Mouse (Mus musculus): ENCODE data around the gene Churc1. TPM values are rescaled to one million over a fixed set of nuclear protein-coding genes. Genes with fewer than 3 reads are reported as not detected.

Gene Churc1
- 57.0 and 81.3 TPM in 2 replicates for polyA plus RNA-seq (2012; rRNA removed)

DNA sequence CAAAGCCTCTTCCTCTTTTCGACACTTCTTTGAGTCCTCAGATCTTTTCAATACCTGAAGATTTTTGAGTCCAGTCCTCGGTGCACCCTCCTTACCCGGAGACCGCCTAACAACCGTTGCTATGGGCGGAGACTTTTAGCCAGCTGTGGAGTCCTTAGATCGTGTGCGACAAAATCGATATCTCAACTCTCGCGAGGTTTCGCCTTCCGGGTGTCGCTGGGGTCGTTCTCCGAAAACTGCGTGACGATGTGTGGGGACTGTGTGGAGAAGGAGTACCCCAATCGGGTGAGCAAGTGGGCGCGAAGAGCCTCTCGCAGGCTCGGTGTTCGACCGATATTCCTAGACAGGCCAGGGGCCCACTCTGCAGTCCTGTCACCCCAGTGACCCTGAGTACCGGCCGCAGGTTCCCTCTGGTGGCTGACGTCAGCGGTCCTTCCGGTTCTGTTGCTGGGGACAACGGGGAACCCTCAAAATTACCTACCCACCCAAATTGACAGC is at the start of gene Churc1, which contains the start of gene Fntb:
Churc1 (plus strand) TSS at position 185 of the 498 bp plus-strand sequence.
Fntb (plus strand) TSS at position 236 of the 498 bp plus-strand sequence.
- WGBS: under 1% methylated on average over 31 of the region's 31 CpGs
- DNase-seq (ENCODE audit: low read depth, low spot score): peak; percentile 97

DNA sequence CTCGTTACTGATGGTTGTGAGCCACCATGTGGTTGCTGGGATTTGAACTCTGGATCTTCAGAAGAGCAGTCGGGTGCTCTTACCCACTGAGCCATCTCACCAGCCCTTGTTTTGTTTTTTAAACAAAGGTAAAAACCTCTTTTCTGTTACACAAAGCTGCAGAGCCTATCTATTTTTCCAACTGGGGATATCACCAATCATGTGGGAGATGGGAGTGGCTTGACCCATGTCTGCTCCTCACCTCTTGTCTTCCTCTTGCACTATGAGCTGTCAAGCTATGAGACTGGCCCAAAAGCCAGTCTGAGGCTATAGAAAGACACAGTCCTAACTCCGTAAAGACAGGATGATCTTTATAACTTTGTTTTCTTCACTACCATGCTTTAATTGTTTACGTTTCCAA is 47.0 kb upstream of the Churc1 start:
- WGBS: 69% methylated on average over 4 of the region's 4 CpGs
- no peak for DNase-seq (ENCODE audit: low read depth, low spot score)

DNA sequence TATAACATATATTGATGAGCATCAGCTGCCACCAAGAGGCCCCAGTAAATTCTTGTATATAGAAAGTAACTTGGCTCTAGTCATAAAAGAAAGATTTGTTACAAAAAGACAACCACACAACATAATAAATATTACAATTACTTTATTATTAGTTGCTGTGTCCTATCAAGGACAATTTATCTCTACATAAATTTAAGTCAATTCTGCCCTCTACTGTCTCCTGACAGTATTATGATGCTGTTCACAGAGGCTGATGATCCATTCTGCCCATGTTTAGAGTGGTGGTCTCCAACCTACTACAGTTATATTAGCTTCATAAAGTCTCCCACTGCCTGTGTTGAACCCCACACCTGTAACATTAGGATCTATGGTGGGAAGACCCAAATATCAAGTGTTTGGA is 44.8 kb upstream of the Churc1 start:
- no peak for DNase-seq (ENCODE audit: low read depth, low spot score)

- DNase-seq (ENCODE audit: low read depth, low spot score): no peak
- 57% methylated on average over 3 of the region's 3 CpGs for WGBS
Measured at GRCm38 (mm10) chr12:76722026-76722425, 43.3 kb upstream of the Churc1 start.

GRCm38 (mm10) chr12:76727955-76728354 is 37.4 kb upstream of the Churc1 start:
- 90% methylated on average over 4 of the region's 4 CpGs for WGBS
- no peak for DNase-seq (ENCODE audit: low read depth, low spot score)

GRCm38 (mm10) chr12:76750866-76751459 is 14.4 kb upstream of the Churc1 start:
- DNase-seq (ENCODE audit: low read depth, low spot score): no peak
- 83% methylated on average over 16 of the region's 16 CpGs for WGBS

GRCm38 (mm10) chr12:76752652-76753318 is 12.6 kb upstream of the Churc1 start:
- DNase-seq (ENCODE audit: low read depth, low spot score): no peak
- WGBS: 35% methylated on average over 14 of the region's 14 CpGs

DNA sequence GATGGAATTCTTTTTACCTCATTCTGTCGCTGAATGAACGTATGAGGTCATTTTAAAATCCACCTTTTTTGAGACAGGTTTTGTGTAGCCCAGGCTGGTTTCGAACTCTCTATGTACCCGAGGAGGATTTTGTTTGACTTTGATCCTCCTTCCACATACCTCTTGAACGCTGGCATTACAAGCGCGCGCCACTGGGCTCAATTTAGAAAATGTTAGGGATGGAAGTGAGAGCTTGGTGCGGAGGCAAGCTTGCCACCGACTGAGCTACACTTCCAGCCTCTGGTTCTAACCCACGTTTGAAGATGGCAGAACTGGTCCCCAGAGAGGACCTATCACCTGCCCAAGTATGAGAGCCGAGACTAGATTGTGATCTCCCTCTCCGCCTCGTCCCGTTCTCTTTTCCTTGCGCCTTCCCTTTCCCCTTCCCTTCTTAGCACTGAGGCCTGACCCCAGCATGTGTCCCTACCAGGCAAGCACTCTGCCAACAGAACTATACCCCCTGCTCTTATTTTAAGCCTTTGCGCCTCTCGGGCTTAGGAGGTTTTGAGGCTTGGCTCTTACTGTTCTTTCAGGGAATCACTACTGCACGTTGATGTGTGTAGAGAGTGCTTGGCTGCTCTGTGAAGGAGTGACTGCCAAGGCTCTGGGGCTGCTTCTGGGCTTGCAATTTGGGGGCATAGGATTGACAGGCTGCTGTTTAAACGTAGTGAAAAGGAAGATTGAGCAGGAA is 728 bp downstream of the Churc1 start:
- no peak for DNase-seq (ENCODE audit: low read depth, low spot score)
- 27% methylated on average over 20 of the region's 20 CpGs for WGBS

GRCm38 (mm10) chr12:76770841-76771500 is 5.6 kb downstream of the Churc1 start:
- WGBS: 88% methylated on average over 5 of the region's 5 CpGs

GRCm38 (mm10) chr12:76771540-76771939 is 6.2 kb downstream of the Churc1 start:
- 80% methylated on average over 5 of the region's 5 CpGs for WGBS
- no peak for DNase-seq (ENCODE audit: low read depth, low spot score)

More at GRCm38 (mm10) chr12:76770841-76771500, 5.6 kb downstream of the Churc1 start:
- no peak for DNase-seq (ENCODE audit: low read depth, low spot score)

DNA sequence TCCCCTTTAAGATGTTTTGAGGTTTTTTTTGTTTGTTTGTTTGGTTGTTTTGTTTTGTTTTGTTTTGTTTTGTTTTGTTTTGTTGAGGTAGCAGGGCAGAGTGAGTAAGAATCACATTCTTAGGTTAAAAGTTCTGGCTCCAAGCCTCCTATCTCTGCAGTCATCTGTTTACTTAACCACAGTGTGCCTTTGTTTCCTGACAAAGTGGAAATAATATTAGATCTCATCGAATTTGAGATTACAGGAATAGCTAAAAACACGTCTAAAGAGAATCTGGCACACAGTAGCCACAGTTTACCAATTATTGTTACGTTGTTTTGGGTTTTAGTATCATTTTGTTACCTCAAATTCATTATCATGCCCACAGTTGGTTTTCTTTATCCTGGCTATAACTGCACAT is 9.3 kb downstream of the Churc1 start:
- DNase-seq (ENCODE audit: low read depth, low spot score): no peak
- WGBS: 55% methylated on average over 3 of the region's 3 CpGs

- DNase-seq (ENCODE audit: low read depth, low spot score): no peak
- 84% methylated on average over 4 of the region's 4 CpGs for WGBS
Measured at GRCm38 (mm10) chr12:76775132-76775531, 9.8 kb downstream of the Churc1 start.

GRCm38 (mm10) chr12:76776898-76777297 is 11.6 kb downstream of the Churc1 start:
- no peak for DNase-seq (ENCODE audit: low read depth, low spot score)
- 88% methylated on average over 5 of the region's 5 CpGs for WGBS

DNA sequence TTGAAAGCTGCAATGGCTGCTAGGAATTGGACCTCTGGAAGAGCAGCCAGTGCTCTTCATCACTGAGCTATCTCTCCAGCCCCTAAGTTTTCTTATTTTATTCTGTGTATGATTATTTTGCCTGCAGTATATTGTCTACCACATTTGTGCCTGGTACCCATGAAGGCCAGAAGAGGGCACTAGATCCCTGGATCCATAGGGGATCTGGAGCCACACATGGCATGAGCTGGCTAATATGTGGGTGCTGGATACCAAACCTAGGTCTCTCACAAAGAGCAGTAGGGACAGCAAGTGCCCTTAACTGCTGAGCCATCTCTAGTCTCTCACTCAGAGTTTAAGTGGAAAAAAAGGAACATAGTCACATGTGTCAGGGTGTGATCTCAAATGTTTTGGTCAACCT is 12.5 kb downstream of the Churc1 start:
- no peak for DNase-seq (ENCODE audit: low read depth, low spot score)

DNA sequence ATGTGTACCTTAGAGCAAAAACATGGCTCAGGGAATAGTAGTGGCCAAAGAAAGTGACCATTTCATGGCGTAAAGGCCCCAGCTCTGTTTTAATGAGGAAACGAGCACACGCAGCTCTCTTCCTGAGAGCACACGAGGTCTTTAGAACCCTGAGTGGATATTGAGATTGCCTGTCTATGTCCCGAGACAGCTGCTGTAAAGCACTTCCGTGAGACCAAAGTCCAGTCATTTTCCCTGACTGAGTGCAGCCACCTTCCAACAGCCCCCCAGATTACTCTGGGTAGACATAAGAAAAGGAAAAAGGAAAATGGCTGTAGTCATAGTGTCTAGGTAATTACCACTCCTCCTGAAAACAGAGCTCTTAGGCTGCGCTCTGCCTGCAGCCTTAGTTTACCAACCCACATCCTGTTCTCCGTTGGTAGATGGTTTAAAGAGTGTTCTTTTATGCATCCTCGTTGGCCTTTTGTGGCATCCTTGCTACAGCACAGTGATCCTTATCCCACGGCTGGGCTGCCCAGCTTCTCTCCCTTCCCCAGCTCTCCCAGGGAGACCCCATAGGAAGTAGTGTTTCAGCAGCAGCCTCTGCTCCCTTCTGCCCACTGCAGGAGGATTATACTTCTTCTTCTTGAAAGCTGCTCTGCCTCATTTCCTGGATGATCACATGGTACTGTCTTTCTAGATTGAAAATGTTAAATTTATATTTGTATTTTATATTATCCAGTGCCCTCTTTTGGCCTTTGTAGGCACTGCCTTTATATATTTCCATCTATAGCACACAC is 13.2 kb downstream of the Churc1 start:
- no peak for DNase-seq (ENCODE audit: low read depth, low spot score)
- WGBS: 30% methylated on average over 10 of the region's 10 CpGs

- DNase-seq (ENCODE audit: low read depth, low spot score): no peak
- WGBS: 95% methylated on average over 5 of the region's 5 CpGs
Measured at GRCm38 (mm10) chr12:76779951-76780350, 14.6 kb downstream of the Churc1 start.

DNA sequence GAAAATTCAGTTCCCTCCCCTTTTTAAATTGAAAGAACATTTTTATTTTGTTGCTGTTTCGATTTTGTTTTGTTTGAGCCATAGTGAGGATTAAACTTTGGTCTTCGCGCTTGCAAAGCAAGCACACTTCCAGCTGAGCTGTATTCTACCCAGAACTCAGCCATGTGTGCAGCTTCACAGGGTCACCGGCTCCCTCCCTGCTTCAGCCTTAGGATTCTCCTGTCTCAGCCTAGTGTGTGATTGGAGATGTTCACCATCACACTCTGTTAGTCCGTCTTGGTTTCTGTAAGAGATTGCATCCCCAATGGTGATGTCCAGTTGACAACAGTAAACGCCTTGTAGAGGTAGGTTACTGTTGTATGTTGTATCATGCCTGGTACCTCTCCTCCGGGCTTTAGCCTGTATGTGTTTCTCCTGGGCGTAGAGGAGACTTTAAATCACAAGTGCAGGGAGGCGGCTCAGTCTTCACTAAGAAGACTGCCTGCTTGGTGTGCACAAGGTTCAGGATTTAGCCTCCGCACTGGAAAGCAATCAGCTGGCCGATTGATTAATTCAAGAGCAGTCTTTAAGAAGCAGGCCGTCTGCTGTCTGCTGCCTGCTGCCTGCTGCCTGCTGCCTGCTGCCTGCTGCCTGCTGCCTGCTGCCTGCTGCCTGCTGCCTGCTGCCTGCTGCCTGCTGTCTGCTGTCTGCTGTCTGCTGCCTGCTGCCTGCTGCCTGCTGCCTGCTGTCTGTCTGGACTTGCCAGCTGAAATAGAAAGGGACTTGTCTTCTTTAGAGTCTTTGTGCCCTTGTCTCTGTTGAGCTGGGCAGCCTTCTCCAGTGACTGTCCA is 15.5 kb downstream of the Churc1 start:
- DNase-seq (ENCODE audit: low read depth, low spot score): no peak
- 86% methylated on average over 12 of the region's 12 CpGs for WGBS

DNA sequence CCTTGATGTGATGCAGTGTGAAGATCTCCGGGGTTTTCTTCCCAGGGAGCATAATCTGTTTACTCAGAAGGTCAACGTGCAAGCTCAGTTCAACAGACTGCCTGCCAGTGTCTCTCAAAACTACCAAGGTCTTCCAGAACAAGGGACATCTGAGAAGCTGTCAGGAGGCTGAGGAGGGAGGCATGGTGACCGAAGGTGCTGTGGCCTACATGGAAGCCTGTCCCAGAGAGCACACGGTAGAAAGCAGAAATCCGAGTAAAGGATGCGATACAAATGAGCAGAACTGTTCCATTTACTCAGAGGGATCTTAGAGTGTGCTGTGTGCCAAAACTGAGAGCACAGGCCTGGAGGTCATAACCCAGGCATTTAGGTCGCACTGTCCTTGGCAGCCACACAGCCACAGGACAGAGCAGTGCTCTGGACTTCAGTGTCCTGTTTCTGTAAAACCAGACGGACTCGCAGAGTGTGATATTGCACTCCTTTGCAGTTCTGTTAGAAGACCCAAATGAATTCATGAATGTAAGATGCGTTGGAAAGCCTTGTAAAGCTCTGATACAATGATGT is 18.8 kb downstream of the Churc1 start:
- WGBS: 63% methylated on average over 10 of the region's 10 CpGs
- no peak for DNase-seq (ENCODE audit: low read depth, low spot score)

Data from large intestine, adult 2 months (tissue).